Mouse (Mus musculus): ENCODE data around the gene Nt5m.
"Not testable (repeated sequence)": the region's sequence is repeated elsewhere in the genome, so short reads cannot be mapped to it uniquely, and the experiment has no call there.

The Nt5m gene

GRCm38 (mm10) chr11:59839008-59839458, at the start of gene Nt5m:
TSS of gene Nt5m (plus strand) at chr11:59839447.
- peak; percentile 89 for DNase-seq (ENCODE audit: low spot score)

- no peak for DNase-seq (ENCODE audit: low spot score)
Observed at GRCm38 (mm10) chr11:59793390-59793789, 45.9 kb upstream of the Nt5m start.

GRCm38 (mm10) chr11:59800412-59800811, 38.8 kb upstream of the Nt5m start:
- DNase-seq (ENCODE audit: low spot score), result no peak

GRCm38 (mm10) chr11:59801881-59802280, 37.4 kb upstream of the Nt5m start:
- no peak for DNase-seq (ENCODE audit: low spot score)

GRCm38 (mm10) chr11:59803516-59803915, 35.7 kb upstream of the Nt5m start:
- DNase-seq (ENCODE audit: low spot score), result no peak

GRCm38 (mm10) chr11:59804409-59805110, 34.7 kb upstream of the Nt5m start:
- DNase-seq (ENCODE audit: low spot score), result no peak

GRCm38 (mm10) chr11:59805256-59805655, 34.0 kb upstream of the Nt5m start:
- no peak for DNase-seq (ENCODE audit: low spot score)

- DNase-seq (ENCODE audit: low spot score), result no peak
Observed at GRCm38 (mm10) chr11:59805656-59806055, 33.6 kb upstream of the Nt5m start.

- no peak for DNase-seq (ENCODE audit: low spot score)
Observed at GRCm38 (mm10) chr11:59808170-59808960, 30.9 kb upstream of the Nt5m start.

GRCm38 (mm10) chr11:59809071-59809669, 30.1 kb upstream of the Nt5m start:
- peak; percentile 66 for DNase-seq (ENCODE audit: low spot score)

GRCm38 (mm10) chr11:59809670-59810474, 29.4 kb upstream of the Nt5m start, which contains the start of gene Flcn:
TSS of gene Flcn (minus strand) at chr11:59810016.
- DNase-seq (ENCODE audit: low spot score), result peak; percentile 85

- no peak for DNase-seq (ENCODE audit: low spot score)
Observed at GRCm38 (mm10) chr11:59810480-59811158, 28.6 kb upstream of the Nt5m start.

GRCm38 (mm10) chr11:59811211-59811610, 28.0 kb upstream of the Nt5m start:
- DNase-seq (ENCODE audit: low spot score), result no peak

- no peak for DNase-seq (ENCODE audit: low spot score)
Observed at GRCm38 (mm10) chr11:59813276-59813675, 26.0 kb upstream of the Nt5m start.

GRCm38 (mm10) chr11:59814311-59814710, 24.9 kb upstream of the Nt5m start:
- no peak for DNase-seq (ENCODE audit: low spot score)

GRCm38 (mm10) chr11:59814936-59815335, 24.3 kb upstream of the Nt5m start:
- DNase-seq (ENCODE audit: low spot score), result no peak

GRCm38 (mm10) chr11:59815482-59816065, 23.7 kb upstream of the Nt5m start:
- no peak for DNase-seq (ENCODE audit: low spot score)

GRCm38 (mm10) chr11:59817916-59818315, 21.3 kb upstream of the Nt5m start:
- no peak for DNase-seq (ENCODE audit: low spot score)

- no peak for DNase-seq (ENCODE audit: low spot score)
Observed at GRCm38 (mm10) chr11:59821625-59822024, 17.6 kb upstream of the Nt5m start.

- not testable (repeated sequence) for DNase-seq (ENCODE audit: low spot score)
Observed at GRCm38 (mm10) chr11:59837789-59838188, 1.5 kb upstream of the Nt5m start.

- no peak for DNase-seq (ENCODE audit: low spot score)
Observed at GRCm38 (mm10) chr11:59838426-59838825, 821 bp upstream of the Nt5m start.
